Mouse (Mus musculus) olfactory bulb, adult 2 months (tissue): ENCODE measurements around the gene Armt1.

Experiments
- CTCF ChIP-seq: fragments of 200-500 bp; IDR thresholded peaks from 2 replicates; pipeline ENCODE4 v1.5.1; 2012; ENCODE audit warnings: low read depth, mild to moderate bottlenecking, low read length, moderate library complexity; ENCODE audit not compliant: insufficient read depth
- POLR2A ChIP-seq: fragments of 200-500 bp; IDR thresholded peaks from 2 replicates; pipeline ENCODE4 v1.6.1; 2012; ENCODE audit warnings: mild to moderate bottlenecking, low read depth, low read length, moderate library complexity; ENCODE audit not compliant: insufficient read depth

- no peak for TF ChIP-seq CTCF
- no peak for TF ChIP-seq POLR2A
Observed at GRCm38 (mm10) chr10:4395321-4395720, 36.9 kb upstream of the Armt1 start.
